Mouse (Mus musculus): ENCODE measurements at regions not wholly inside any gene's neighbourhood (a gene's known extent, or its start where the extent isn't known, plus 50 kb on each side); places are given as distances from the start of the nearest gene placed in this dataset.

- TF ChIP-seq CTCF (IDR thresholded peaks at IDR 0.05; ENCODE audit: borderline replicate concordance, extremely low read depth, insufficient read depth, insufficient read length) (no peak), POLR2A (IDR thresholded peaks at IDR 0.05; ENCODE audit: borderline replicate concordance, extremely low read depth, insufficient read depth, insufficient read length, poor library complexity, severe bottlenecking) (no peak)
Observed at GRCm38 (mm10) chr1:57544684-57545083, 137.8 kb upstream of the Tyw5 start.
